Mouse (Mus musculus) ES-E14 (cell line): Measurements from ENCODE around the gene Zcchc24.

Experiments used
- CHD2 ChIP-seq: IDR thresholded peaks from 2 replicates; pipeline ENCODE4 v1.6.1; 2014; ENCODE audit warnings: mild to moderate bottlenecking, low read depth, low read length, inconsistent platforms
- HCFC1 ChIP-seq: IDR thresholded peaks from 2 replicates; pipeline ENCODE4 v1.6.1; 2012; ENCODE audit warnings: low read length, inconsistent platforms, borderline replicate concordance; ENCODE audit not compliant: insufficient read depth
- MAFK ChIP-seq: IDR thresholded peaks from 2 replicates; pipeline ENCODE4 v1.6.1; 2014; ENCODE audit warnings: mild to moderate bottlenecking, low read depth, low read length, inconsistent platforms; ENCODE audit not compliant: insufficient read depth

GRCm38 (mm10) chr14:25767725-25768203 lies 1.1 kb downstream of the Zcchc24 start:
- no peak for TF ChIP-seq MAFK
- TF ChIP-seq CHD2: no peak
- TF ChIP-seq HCFC1: no peak
